Mouse (Mus musculus) left cerebral cortex, postnatal 36 days (tissue): Measurements from ENCODE around the gene Klhdc9. TPM values are rescaled to one million over a fixed set of nuclear protein-coding genes. Genes with fewer than 3 reads are reported as not detected.
"Not testable (repeated sequence)": the region's sequence is repeated elsewhere in the genome, so short reads cannot be mapped to it uniquely, and the experiment has no call there.

Experiments used
- DNase-seq, 2 experiments: peaks; one replicate each; pipeline ENCODE4 v3.0.0; 2021 to 2022; ENCODE audit warnings: low spot score in 2 of 2, mixed read lengths in 1 of 2
- intact Hi-C: fragments of 180-260 bp; cut with DNase I; formaldehyde crosslinking; loops from one replicate; pipeline ENCODE4 v1.15.1; 2025
- total RNA-seq, 2 experiments: library from RNA; stranded (reverse); gene quantifications; 2 replicates each; pipeline ENCODE4 v1.2.3; 2021

Klhdc9 gene
- total RNA-seq, 2 experiments from 2014 or later: 7.9 to 10.9 TPM

GRCm38 (mm10) chr1:171326588-171326987, 34.0 kb downstream of the Klhdc9 start:
- intact Hi-C loops, DNase-seq: not testable (repeated sequence)

GRCm38 (mm10) chr1:171325571-171325970, 35.0 kb downstream of the Klhdc9 start:
- DNase-seq: no peak
- intact Hi-C loops: no loop called here

- no peak for DNase-seq
- intact Hi-C loops: no loop called here
Observed at GRCm38 (mm10) chr1:171322012-171322411, 38.6 kb downstream of the Klhdc9 start.

- intact Hi-C loops: no loop called here
- DNase-seq: no peak
Observed at GRCm38 (mm10) chr1:171321415-171321814, 39.2 kb downstream of the Klhdc9 start.

GRCm38 (mm10) chr1:171320151-171320550, 40.4 kb downstream of the Klhdc9 start:
- DNase-seq: no peak
- intact Hi-C loops: no loop called here

GRCm38 (mm10) chr1:171319748-171320147, 40.9 kb downstream of the Klhdc9 start:
- no peak for DNase-seq
- intact Hi-C loops: no loop called here

- DNase-seq: no peak
- intact Hi-C loops: no loop called here
Observed at GRCm38 (mm10) chr1:171309321-171309720, 51.3 kb downstream of the Klhdc9 start.

Other genes starting within 250 kb of the Klhdc9 start
- 1 to 10 TPM in 1 of 2 experiments, not detected in 1; 1.1 TPM for gene Cfap126, start 246.9 kb downstream of the Klhdc9 start, total RNA-seq
- 100 to 1,000 TPM; 200 to 204 TPM for gene Sdhc, start 210.2 kb downstream of the Klhdc9 start, total RNA-seq
- not detected for gene Mpz, start 210.1 kb downstream of the Klhdc9 start, total RNA-seq
- gene Pcp4l1, start 164.5 kb downstream of the Klhdc9 start, total RNA-seq: 100 to 1,000 TPM in 1 of 2 experiments, 10 to 100 TPM in 1; 95.1 to 123 TPM
- under 1 TPM in 1 of 2 experiments, not detected in 1; 0.17 TPM for gene Nr1i3, start 146.8 kb downstream of the Klhdc9 start, total RNA-seq
- 10 to 100 TPM; 81.7 to 86.7 TPM for gene Tomm40l, start 138.3 kb downstream of the Klhdc9 start, total RNA-seq
- 1 to 10 TPM; 1.8 to 2.3 TPM for gene Apoa2, start 135.7 kb downstream of the Klhdc9 start, total RNA-seq
- gene Fcer1g, start 126.4 kb downstream of the Klhdc9 start, total RNA-seq: 10 to 100 TPM; 13.5 to 13.8 TPM
- gene Adamts4, start 110.4 kb downstream of the Klhdc9 start, total RNA-seq: 10 to 100 TPM; 11.1 to 16.4 TPM
- 100 to 1,000 TPM; 252 to 309 TPM for gene Ndufs2, start 109.4 kb downstream of the Klhdc9 start, total RNA-seq
- gene B4galt3, start 90.5 kb downstream of the Klhdc9 start, total RNA-seq: 10 to 100 TPM; 63.6 to 64.6 TPM
- gene Ppox, start 79.6 kb downstream of the Klhdc9 start, total RNA-seq: 10 to 100 TPM; 21.7 to 26.6 TPM
- gene Usp21, start 72.8 kb downstream of the Klhdc9 start, total RNA-seq: 10 to 100 TPM; 50.9 to 65.6 TPM
- 100 to 1,000 TPM; 107 to 121 TPM for gene Ufc1, start 65.8 kb downstream of the Klhdc9 start, total RNA-seq
- gene Dedd, start 31.7 kb downstream of the Klhdc9 start, total RNA-seq: 10 to 100 TPM; 36.9 to 41.3 TPM
- 10 to 100 TPM; 39.6 to 48.0 TPM for gene Nit1, start 15.2 kb downstream of the Klhdc9 start, total RNA-seq
- 100 to 1,000 TPM; 161 to 185 TPM for gene Pfdn2, start 15.1 kb downstream of the Klhdc9 start, total RNA-seq
- gene Nectin4, start 9.3 kb upstream of the Klhdc9 start, total RNA-seq: 1 to 10 TPM; 2.3 to 3.9 TPM
- gene Arhgap30, start 28.2 kb upstream of the Klhdc9 start, total RNA-seq: 1 to 10 TPM; 1.7 to 1.8 TPM
- 100 to 1,000 TPM; 107 to 113 TPM for gene Usf1, start 50.5 kb upstream of the Klhdc9 start, total RNA-seq
- gene Tstd1, start 58.1 kb upstream of the Klhdc9 start, total RNA-seq: 1 to 10 TPM; 1.1 to 1.9 TPM
- gene F11r, start 76.7 kb upstream of the Klhdc9 start, total RNA-seq: 1 to 10 TPM; 4.9 to 5.3 TPM
- gene Alyref2, start 142.7 kb upstream of the Klhdc9 start, total RNA-seq: 1 to 10 TPM; 4.2 to 5.9 TPM
- not detected for gene Itln1, start 174.5 kb upstream of the Klhdc9 start, total RNA-seq
- not detected for gene Cd244a, start 198.4 kb upstream of the Klhdc9 start, total RNA-seq
- gene Ly9, start 246.6 kb upstream of the Klhdc9 start, total RNA-seq: not detected